Mouse (Mus musculus): ENCODE results near the gene Mucl3.

Gene Mucl3

DNA sequence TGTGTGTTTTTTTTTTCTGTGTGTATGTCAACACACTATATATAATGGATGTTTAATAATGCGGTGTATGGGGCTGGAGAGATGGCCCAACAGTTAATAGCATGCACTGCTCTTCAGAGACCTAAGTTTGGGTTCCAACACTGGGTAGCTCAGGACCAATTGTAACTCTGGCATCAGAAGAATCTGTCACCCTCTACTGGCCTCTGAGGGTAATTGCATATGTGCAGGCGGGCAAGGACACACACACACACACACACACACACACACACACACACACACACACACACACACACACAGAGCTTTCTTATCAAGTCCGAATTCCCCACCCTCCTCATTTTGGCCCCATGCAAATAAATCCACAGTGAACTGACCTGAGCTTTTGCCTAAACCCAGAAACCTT lies 8.3 kb downstream of the Mucl3 start:
- no peak for DNase-seq

DNA sequence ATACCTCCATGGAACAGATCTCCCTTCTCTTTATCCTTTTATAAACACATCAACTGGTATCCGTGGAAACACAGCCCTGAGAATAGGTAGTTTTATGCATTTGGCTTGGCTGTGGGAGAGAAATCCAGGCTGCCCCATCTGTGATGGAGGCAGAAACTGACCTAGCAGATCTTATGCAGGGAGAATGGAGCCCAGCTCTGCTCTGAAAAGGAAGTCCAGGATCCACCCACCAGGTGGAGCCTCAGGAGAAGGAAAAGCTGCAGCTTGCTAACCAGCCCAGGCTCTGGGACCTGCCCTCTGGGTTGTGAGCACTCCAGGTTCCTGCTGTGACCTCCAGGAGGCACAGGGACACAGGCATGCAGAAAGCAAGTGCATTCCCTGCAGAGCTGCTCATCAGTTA lies 9.5 kb downstream of the Mucl3 start:
- DNase-seq: peak; percentile 56 to 77

DNA sequence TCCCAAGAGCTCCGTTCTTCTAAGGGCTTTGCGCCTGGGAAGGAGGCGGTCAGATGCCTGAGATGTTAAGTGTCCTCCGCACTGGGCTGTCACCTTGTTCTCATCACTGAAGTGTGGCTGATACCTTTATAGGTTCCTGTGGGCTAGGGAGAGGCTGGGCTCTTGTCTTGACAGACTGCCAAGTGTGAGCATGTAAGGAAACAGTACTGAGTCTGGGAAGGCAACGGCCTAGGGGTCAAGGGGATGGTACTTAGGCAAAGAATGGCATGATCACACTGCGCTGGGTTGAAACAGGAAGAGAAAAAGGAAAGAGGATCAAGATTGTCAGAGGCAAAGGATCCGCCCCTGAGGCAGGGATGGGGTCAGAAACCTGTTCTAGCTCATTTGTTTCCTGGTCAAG lies 17.0 kb downstream of the Mucl3 start, which contains the start of gene Gm9573:
Gene Gm9573, minus strand, starts transcription at position 101 of the 400 bp plus-strand sequence.
- DNase-seq: no peak

DNA sequence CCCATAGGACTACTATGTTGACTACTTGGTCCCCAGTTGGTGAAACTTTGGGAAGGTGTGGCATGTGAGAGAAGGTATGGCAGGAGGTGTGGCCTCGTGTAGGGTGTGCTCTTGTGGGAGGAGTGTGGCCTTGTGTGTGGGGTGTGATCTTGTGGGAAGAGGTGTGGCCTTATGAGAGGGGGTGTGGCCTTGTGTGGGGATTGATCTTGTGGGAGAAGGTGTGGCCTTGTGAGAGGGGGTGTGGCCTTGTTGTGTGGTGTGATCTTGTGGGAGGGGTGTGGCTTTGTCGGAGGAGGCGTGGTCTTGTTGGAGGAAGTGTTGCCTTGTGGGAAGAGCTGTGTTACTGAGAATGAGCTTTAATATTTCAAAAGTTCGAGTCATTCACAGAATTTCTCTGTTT lies 26.4 kb downstream of the Mucl3 start:
- no peak for DNase-seq

DNA sequence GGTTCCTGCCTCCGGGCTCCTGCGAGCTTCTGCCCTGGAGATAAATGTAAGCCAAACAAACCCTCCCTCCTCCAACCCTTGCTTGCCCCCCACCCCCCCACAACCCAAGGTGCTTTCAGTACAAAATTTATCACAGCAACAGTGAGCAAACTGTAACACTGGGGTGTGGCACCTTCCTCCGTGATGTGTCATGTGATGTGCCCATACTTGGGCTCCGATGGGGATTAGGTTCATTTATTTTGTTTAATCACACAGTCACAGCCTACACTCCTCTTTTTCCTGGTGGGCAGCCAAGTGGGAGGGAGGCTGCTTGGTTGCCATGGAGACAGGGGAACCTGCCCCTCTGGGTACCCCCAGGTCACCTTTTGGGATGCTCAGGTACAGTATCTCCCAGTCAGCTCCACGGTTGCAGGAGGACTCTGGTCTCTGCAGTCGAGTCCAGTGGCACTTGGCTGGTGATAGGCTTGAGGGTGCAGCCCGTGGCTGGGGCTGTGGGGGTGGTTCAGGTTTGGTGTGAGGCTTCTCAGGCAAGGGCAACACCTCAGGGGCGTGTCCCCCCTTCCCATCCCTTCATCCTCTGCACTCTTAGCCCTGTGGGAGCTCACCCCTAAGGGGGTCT lies 41.6 kb downstream of the Mucl3 start:
- no peak for DNase-seq

DNA sequence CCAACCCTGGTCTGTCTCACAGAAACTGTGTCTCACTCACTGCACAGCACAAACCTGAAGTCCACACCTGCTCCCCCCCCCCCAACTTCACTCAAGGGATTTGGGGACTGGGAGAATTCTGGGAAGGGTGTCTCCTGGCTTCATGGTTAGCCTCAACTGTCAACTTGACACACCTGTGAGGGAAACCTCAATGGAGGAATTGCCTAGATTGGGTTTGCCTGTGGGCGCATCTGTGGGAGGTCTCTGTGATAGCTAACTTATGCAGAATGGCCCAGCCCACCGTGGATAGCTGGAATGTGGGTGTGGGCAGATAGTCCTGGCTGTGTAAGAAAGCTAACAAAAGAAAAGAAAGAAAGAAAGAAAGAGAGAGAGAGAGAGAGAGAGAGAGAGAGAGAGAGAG lies 42.2 kb downstream of the Mucl3 start, which contains the start of gene Sfta2:
Gene Sfta2, plus strand, starts transcription at position 301 of the 400 bp plus-strand sequence.
- no peak for DNase-seq

DNA sequence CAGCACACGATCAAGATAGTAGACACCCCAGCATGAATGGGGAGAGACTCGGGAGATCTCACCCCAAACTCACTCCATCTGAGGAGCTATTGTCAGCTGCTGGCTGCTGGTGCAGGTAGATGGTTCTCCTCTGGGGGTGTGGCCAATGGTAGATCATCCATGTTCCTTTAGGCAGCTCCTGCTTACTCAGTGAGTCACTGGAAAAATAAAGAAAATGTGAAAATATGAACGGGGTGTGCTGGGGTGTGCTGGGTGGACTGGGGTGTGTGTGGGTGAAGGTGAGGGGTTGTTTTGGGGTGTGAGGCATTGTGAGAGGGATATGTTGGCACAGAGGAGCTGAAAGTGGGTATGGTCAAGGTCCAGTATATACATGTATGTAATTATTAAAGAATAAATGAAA lies 46.1 kb downstream of the Mucl3 start:
- DNase-seq: no peak

DNA sequence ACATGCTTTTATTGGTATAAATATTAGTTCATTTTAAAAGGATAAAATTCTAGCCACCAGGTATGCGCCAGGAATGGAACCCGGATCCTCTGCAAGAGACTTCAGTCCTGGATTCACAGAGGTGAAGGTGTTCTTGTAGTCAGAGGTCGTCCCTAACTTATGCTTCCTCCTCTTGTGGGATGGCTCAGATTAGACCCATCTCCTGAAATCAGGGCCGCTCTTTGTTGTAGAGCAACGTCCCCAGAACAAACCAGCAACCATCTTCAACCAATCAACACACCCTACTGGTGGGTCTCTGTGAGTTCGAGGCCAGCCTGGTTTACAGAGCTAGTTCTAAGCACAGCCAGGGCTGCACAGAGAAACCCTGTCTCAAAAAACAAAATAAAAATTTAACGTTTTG lies 49.0 kb downstream of the Mucl3 start:
- no peak for DNase-seq

DNA sequence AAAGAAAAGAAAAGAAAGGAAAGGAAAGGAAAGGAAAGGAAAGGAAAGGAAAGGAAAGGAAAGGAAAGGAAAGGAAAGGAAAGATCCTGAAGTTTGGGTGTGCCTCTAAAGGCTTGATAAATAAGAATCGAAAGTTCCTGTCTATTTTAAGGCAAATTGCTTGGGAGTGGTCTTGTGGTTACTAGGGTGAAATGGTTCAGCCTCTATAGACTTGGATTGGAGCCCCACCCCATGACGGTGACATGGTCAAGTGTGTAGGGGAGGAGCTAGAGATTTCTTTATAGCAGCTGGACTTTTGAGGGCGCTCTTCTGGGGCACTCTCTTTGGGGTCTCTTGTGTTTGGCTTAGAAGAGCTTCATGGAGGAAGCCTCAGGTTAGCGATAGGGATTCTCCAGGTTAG lies 49.7 kb downstream of the Mucl3 start:
- DNase-seq: no peak

DNA sequence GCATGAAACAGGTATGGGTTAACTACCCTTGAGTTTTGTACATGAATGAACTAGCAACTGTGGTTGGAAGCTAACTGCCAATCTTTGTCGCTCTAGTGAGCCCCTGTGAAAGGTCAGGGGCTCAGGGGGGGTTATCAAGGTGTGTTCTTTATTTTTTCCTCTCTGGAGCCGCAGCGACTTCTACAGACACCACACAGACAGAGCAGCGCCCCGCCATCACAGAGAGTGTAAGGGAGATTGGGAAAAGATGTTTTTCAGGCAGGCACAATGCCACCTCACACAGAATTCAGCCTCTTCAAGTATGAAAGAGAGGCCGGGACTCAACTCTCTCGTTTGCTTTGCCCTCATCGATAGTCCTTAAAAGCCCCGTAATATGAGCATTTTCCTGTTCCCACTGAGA lies 51.4 kb downstream of the Mucl3 start:
- no peak for DNase-seq

DNA sequence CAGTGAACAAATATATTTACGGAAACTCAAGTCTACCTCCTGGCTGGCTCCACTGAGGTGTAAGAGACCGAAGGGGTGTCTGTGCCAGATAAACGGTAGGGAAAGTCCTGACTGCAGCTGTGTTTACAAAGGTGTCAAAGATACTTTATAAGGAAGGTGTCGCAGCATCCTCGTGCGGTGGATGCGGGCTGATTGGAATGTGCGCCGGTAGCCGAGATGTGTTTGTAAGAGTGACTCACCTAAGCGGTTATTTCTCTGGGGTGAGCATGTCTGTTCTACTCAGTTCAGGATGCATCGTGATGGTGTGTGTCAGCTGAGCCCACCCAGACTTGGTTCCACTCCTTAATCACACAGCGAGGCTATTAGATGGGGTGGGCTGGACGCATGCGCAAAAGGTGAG lies 51.8 kb downstream of the Mucl3 start:
- no peak for DNase-seq

DNA sequence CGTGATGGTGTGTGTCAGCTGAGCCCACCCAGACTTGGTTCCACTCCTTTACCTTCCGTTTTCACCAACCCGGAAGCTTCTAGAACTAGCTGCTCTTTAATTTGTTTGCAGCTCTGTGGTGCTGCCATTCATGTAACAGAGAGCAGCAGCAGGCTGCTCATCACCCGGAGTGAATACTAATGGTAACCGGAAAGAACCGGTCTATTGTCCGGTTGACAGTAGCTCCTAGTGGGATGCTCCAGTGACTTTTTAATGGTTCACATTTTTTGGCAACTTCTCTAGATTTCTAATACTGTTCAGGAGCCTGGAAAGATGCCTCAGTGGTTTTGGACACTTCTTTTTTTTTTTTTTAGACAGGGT lies 52.3 kb downstream of the Mucl3 start:
- no peak for DNase-seq

DNA sequence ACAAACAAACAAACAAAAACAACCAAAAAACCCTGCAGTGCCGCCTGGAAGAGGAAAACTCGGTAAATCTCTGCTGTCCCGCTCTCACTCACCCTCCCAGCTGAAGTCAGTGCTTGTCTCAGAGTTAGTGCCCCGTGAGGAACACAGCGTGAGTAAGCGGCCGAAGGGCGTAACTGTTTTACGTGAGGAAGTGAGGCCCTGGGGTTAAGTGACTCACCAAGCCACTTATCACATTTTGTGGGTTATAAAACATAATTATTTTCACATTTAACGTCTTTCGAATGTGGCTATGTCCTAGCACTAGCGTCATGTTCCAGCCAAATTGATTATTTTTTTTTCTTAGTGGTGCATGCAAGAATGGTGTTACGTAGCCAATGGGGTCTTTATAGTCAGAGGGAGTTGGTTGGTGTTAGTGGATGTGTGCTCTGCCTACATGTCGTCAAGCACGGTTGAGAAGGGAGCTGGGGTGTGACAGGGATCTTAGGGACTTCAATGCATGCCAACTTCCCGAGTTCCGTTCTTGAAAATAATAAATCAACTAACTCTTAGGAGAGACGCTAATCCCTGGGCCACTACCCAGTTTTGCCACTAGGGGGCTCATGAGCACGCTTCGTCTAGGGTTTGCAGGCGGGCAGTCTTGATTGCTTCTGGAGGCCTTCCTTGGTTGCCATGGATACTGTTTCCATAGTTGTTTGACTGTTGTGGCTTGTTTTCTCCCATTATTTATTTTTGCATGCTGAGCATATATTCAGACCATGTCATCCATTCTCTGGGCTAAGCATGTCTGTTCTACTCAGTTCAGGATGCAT lies 52.9 kb downstream of the Mucl3 start:
- peak; percentile 69 to 80 for DNase-seq

DNA sequence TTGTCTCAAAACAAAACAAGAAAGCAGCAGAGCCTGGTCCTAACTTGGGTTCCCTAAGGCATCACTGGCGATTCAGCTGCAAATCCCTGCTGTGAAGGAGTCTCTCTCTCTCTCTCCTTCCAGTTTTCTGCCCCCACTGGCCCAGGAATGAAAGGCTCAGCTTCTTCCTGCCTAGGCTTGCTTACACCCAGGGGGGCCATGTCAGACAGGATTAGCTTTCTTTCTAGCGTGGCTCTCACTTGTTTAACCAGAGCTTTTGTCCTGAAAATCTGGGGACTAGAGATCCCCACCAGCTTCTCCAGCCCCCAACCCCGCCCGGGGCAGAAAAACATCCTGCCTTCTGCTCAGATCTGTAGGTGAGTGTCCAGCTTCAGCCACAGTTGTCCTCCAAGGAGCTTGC lies 55.1 kb downstream of the Mucl3 start:
- no peak for DNase-seq

DNA sequence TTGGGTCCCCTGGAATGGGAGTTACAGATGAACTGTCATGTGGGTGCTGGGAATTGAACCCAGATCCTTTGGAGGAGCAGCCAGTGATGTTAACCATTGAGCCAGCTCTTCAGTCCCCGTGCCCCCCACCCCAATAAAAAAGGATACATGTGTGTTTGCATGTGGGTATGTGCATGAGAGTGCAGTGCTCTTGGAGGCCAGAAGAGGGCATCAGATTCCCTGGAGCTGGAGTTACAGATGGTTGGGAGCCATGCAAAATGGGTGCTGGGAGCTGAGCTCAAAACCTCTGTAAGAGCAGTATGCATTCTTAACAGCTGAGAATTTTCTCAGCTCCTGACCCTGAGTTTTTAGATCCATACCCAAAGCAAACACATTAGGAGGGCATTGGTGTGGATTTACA lies 56.2 kb downstream of the Mucl3 start:
- DNase-seq: no peak

Data from kidney, postnatal 25 days (tissue).